Mouse (Mus musculus) neural tube, embryonic 11.5 days (tissue): ENCODE results near the gene Oscar. TPM values are rescaled to one million over a fixed set of nuclear protein-coding genes. Genes with fewer than 3 reads are reported as not detected.
"Not testable (repeated sequence)": the region's sequence is repeated elsewhere in the genome, so short reads cannot be mapped to it uniquely, and the experiment has no call there.

Experiments
- ATAC-seq: fragments of 200-750 bp; cut with Nextera tagmentation; 2 replicates; pipeline ENCODE4 v1.8.0; 2017; ENCODE audit warnings: moderate number of reproducible peaks, mild to moderate bottlenecking, moderate TSS enrichment, moderate library complexity; ENCODE audit not compliant: insufficient read depth, low FRiP score, low TSS enrichment
- DNase-seq: peaks from one replicate; pipeline ENCODE4 v3.0.0-alpha.2; 2015; ENCODE audit warnings: low spot score
- H3K27ac ChIP-seq: fragments of 300-500 bp; sonication (generic); 2 replicates; pipeline ENCODE4 v1.5.1; 2014; ENCODE audit warnings: low read depth, mild to moderate bottlenecking, low read length
- H3K27me3 ChIP-seq: fragments of 300-500 bp; sonication (generic); 2 replicates; pipeline ENCODE4 v1.6.1; 2014; ENCODE audit warnings: mild to moderate bottlenecking, low read length, mixed read lengths; ENCODE audit not compliant: control insufficient read depth, insufficient read depth
- H3K36me3 ChIP-seq: fragments of 300-500 bp; sonication (generic); 2 replicates; pipeline ENCODE4 v1.6.1; 2014; ENCODE audit warnings: mild to moderate bottlenecking, low read length, moderate library complexity, mixed read lengths; ENCODE audit not compliant: control insufficient read depth, insufficient read depth
- H3K4me1 ChIP-seq: fragments of 300-500 bp; sonication (generic); 2 replicates; pipeline ENCODE4 v1.6.1; 2014; ENCODE audit warnings: low read length, mixed read lengths; ENCODE audit not compliant: control insufficient read depth, insufficient read depth
- H3K4me2 ChIP-seq: fragments of 300-500 bp; sonication (generic); 2 replicates; pipeline ENCODE4 v1.6.1; 2014; ENCODE audit warnings: low read depth, mild to moderate bottlenecking, moderate library complexity
- H3K4me3 ChIP-seq: fragments of 300-500 bp; sonication (generic); 2 replicates; pipeline ENCODE4 v1.5.1; 2014; ENCODE audit warnings: low read depth, low read length
- H3K9ac ChIP-seq: fragments of 300-500 bp; sonication (generic); 2 replicates; pipeline ENCODE4 v1.6.1; 2014; ENCODE audit warnings: mild to moderate bottlenecking, low read length
- H3K9me3 ChIP-seq: fragments of 300-500 bp; sonication (generic); 2 replicates; pipeline ENCODE4 v1.6.1; 2016; ENCODE audit warnings: low read length; ENCODE audit not compliant: control insufficient read depth
- WGBS: fragments of 180-500 bp; shearing (Covaris S2); extraction: QIAGEN DNeasy Blood & Tissue Kit; methylation state at CpG from one replicate; pipeline ENCODE4 v1.1.7; 2014; 5-methylcytosine and 5-hydroxymethylcytosine counted together
- polyA plus RNA-seq: library from polyadenylated mRNA; unstranded; fragments of >200 nt; fragmentation: Nextera tagmentation; extraction: Ambion mirVana; gene quantifications from 2 replicates; pipeline ENCODE4 v1.2.1, GENCODE M21; 2014

The Oscar gene
- polyA plus RNA-seq, 1 experiment from 2014 or later, result 0.25 TPM

DNA sequence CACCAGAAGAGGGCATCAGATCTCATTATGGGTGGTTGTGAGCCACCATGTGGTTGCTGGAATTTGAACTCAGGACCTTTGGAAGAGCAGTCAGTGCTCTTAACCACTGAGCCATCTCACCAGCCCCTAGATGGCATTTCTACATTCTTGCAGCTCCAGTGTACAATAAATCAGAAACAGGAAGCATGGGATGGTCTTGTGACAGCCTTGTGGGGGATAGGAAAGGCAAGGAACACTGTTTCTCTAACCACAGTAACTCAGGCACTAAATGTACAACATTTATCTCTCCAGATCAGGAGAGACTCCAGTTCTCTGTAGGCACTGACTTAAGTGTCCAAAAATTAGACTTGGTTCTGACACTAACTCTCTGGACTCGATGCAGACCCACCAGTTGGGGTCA is 18.2 kb downstream of the Oscar start:
- not testable (repeated sequence) for H3K4me1 ChIP-seq, H3K9me3 ChIP-seq, H3K36me3 ChIP-seq, H3K4me2 ChIP-seq, H3K27ac ChIP-seq, DNase-seq, H3K27me3 ChIP-seq, ATAC-seq, H3K4me3 ChIP-seq, H3K9ac ChIP-seq
- WGBS, result 63% methylated on average over 1 of the region's 1 CpGs

DNA sequence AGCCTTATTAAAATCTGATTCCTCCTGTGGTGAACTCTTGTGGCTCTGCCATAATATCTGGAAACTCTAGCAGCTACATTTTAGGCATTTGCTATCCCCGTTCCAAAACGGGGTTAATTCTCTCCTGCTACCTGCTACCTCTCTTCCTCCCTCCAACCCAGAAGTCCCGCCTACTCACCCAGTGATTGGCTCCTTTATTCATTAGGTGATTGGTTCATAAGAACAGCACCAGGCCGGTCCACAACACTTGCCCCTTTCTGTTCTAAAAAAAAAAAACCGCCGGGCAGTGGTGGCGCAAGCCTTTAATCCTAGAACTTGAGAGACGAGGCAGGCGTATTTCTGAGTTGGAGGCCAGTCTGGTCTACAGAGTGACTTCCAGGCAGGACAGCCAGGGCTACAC is 20.8 kb downstream of the Oscar start:
- Histone ChIP-seq H3K27ac (no peak overlapping the region), H3K4me3 (no peak overlapping the region), H3K9ac (no peak overlapping the region), H3K9me3 (no peaks in the 10 kb centered on the region), H3K4me2 (no peak overlapping the region), H3K4me1 (no peaks in the 10 kb centered on the region), H3K27me3 (no peaks in the 10 kb centered on the region), H3K36me3 (no peaks in the 10 kb centered on the region)
- 24% methylated on average over 9 of the region's 9 CpGs for WGBS
- ATAC-seq, result no peak
- DNase-seq, result no peak

DNA sequence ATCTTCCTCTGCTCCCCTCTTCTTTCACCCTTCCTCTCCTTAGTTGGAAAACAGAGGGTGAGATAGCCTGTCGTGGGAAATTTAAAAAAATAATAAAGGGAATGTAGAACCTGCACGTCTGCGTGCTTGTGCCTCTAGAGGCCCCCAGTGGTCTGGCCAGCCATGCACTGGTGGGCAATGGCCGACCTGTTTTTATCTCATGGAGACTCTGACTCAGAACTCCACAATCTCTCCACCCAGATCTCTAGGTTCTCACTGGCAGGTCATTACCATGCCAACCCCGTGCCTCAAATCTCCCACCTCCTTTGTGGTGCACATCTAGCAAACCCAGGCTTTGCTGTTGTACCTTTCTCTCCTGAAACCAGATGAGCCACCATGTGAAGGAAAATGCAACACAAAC is 21.3 kb downstream of the Oscar start:
- WGBS, result 23% methylated on average over 5 of the region's 5 CpGs
- H3K4me2 ChIP-seq, result no peak overlapping the region

DNA sequence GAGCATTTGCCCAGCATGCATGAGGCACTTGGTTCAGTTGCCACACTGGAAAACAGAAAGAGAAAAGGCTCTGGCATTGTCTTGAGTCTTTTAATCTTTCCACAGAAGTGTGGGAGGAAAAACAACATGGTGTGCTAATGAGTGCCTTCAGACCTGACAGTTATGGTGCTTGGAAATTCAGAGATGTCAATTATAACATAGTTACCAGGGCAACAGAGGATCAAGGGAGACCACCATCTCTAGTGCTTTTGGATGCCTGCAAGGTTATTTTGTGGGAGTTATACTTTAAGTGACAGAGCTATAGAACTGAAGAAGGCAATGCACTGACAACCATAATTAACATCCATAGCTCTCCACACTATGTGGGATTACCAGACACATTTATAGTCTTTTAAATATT is 22.1 kb downstream of the Oscar start:
- no peaks in the 10 kb centered on the region for H3K9me3 ChIP-seq
- H3K36me3 ChIP-seq, result no peaks in the 10 kb centered on the region
- no peak overlapping the region for H3K4me2 ChIP-seq
- H3K4me1 ChIP-seq, result no peaks in the 10 kb centered on the region
- no peak overlapping the region for H3K9ac ChIP-seq
- no peaks in the 10 kb centered on the region for H3K27me3 ChIP-seq
- H3K4me3 ChIP-seq, result no peak overlapping the region
- ATAC-seq (no peak), DNase-seq (no peak)
- H3K27ac ChIP-seq, result no peak overlapping the region

More for the DNA sequence above, 21.3 kb downstream of the Oscar start:
- Histone ChIP-seq H3K27me3 (no peaks in the 10 kb centered on the region), H3K9me3 (no peaks in the 10 kb centered on the region), H3K27ac (no peak overlapping the region), H3K4me1 (no peaks in the 10 kb centered on the region), H3K4me3 (no peak overlapping the region), H3K9ac (no peak overlapping the region), H3K36me3 (no peaks in the 10 kb centered on the region)
- ATAC-seq (no peak), DNase-seq (no peak)

DNA sequence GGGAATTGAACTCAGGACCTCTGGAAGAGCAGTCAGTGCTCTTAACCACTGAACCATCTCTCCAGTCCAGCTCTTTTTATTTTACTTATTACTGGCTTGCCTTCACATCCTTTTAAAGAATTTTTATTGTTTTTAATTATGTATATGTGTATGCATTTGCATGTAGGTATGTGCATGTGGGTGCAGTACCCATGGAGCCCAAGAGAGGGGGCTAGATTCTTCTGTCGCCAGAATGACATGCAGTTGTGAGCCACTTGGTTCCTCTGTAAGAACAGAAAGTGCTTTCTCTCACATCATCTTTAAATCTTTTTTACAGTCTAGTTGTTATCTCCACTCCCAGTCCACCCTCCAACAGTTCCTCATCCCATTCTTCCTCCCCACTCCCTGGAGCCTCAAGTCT is 24.4 kb downstream of the Oscar start:
- H3K27me3 ChIP-seq, result no peaks in the 10 kb centered on the region
- ATAC-seq (no peak), DNase-seq (no peak)
- H3K36me3 ChIP-seq, result no peaks in the 10 kb centered on the region
- H3K9me3 ChIP-seq, result no peaks in the 10 kb centered on the region
- no peak overlapping the region for H3K4me2 ChIP-seq
- WGBS, result 86% methylated on average over 1 of the region's 1 CpGs
- H3K9ac ChIP-seq, result no peak overlapping the region
- H3K4me3 ChIP-seq, result no peak overlapping the region
- H3K27ac ChIP-seq, result no peak overlapping the region
- H3K4me1 ChIP-seq, result no peaks in the 10 kb centered on the region

DNA sequence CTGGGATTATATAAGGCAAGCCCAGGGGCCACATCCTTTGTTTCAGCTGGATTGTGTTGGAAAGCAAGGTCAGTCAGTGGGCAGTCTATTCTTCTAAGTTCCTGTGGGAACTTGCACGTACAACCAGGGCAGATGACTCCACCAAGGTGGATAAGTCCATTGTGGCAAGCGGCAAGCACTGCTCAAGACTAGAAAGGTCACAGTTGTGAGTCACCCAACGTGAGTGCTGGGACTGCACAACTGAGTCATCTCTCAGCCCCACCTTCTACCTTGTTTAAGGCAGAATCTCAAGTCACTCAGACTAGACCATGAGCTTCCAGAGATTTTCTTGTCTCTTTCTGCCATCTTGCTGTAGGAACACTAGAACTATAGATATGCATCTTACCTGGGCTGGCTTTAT is 25.4 kb downstream of the Oscar start:
- Histone ChIP-seq H3K36me3 (no peaks in the 10 kb centered on the region), H3K4me3 (no peak overlapping the region), H3K9ac (no peak overlapping the region), H3K27me3 (no peaks in the 10 kb centered on the region), H3K4me1 (no peaks in the 10 kb centered on the region), H3K27ac (no peak overlapping the region), H3K9me3 (no peaks in the 10 kb centered on the region), H3K4me2 (no peak overlapping the region)
- DNase-seq (no peak), ATAC-seq (no peak)
- WGBS, result 75% methylated on average over 3 of the region's 3 CpGs

DNA sequence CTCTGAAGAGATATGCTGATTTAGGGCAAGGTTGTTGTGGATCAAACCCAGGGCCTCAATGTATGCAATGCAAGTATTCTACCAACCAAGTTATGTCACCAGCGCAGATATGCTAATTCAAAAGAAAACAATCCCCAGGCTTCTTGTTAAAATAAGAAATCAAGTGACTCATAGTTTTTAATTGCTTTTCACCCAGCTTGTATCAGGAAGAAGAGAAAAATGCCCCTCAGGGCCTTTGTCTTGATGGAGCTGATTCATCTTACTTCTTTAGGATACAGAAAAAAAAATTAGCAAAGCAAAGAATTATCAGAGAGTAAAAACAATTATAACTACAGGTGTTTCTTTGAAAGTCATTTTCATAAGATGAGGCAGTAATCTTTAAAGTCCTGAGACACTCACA is 28.7 kb downstream of the Oscar start:
- no peaks in the 10 kb centered on the region for H3K27me3 ChIP-seq
- no peak for ATAC-seq
- WGBS, result 85% methylated on average over 1 of the region's 1 CpGs
- H3K36me3 ChIP-seq, result no peaks in the 10 kb centered on the region
- no peak overlapping the region for H3K4me3 ChIP-seq
- H3K27ac ChIP-seq, result no peak overlapping the region
- H3K4me1 ChIP-seq, result no peaks in the 10 kb centered on the region
- H3K4me2 ChIP-seq, result no peak overlapping the region
- no peak for DNase-seq
- H3K9ac ChIP-seq, result no peak overlapping the region
- H3K9me3 ChIP-seq, result no peaks in the 10 kb centered on the region

DNA sequence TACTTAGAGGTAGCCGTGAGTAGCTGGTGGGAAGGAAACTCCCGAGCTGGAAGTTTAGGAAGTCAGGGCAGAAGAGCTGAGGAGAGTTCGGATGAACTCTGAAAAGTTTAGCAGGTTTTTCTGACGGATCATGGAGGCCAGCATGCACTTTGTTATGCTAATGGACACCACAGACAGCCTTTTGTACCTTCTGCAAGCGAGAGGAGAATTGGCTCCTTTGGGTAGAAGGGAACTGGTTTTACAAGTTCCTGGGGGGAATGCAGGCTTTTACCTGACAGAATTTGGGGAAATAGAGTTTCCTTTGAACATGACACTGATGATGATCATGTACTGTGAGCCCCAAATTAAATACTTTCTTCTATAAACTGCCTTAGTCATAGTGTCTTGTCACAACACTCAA is 29.7 kb downstream of the Oscar start:
- H3K27me3 ChIP-seq, result no peaks in the 10 kb centered on the region
- no peaks in the 10 kb centered on the region for H3K36me3 ChIP-seq
- no peak overlapping the region for H3K27ac ChIP-seq
- H3K9me3 ChIP-seq, result no peaks in the 10 kb centered on the region
- H3K4me3 ChIP-seq, result no peak overlapping the region
- ATAC-seq, result no peak
- H3K9ac ChIP-seq, result no peak overlapping the region
- no peak overlapping the region for H3K4me2 ChIP-seq
- DNase-seq, result no peak
- no peaks in the 10 kb centered on the region for H3K4me1 ChIP-seq
- 5% methylated on average over 5 of the region's 5 CpGs for WGBS

DNA sequence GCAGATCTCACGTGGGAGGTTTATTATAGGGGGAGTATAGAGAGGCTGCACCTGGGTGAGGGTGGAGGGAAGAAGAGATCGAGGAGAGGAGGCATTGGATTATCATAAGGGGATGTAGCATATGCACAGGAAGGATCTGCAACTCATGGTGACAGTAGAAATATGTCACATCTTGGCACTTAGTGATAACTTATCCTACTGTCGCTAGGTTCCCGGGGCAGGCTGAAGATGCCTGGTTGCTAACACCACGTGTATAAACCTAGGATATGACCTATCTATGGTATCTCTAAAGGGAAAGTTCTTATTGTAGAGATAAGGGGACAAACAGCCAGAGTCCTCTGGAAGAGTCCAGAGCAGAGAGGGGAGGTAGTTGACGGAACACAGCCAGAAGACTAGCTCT is 30.2 kb downstream of the Oscar start:
- H3K27me3 ChIP-seq, result no peaks in the 10 kb centered on the region
- H3K4me1 ChIP-seq, result no peaks in the 10 kb centered on the region
- H3K9ac ChIP-seq, result no peak overlapping the region
- DNase-seq (no peak), ATAC-seq (no peak)
- H3K9me3 ChIP-seq, result no peaks in the 10 kb centered on the region
- no peak overlapping the region for H3K27ac ChIP-seq
- no peaks in the 10 kb centered on the region for H3K36me3 ChIP-seq
- no peak overlapping the region for H3K4me3 ChIP-seq
- WGBS, result 15% methylated on average over 6 of the region's 6 CpGs
- H3K4me2 ChIP-seq, result no peak overlapping the region
